Mouse (Mus musculus): ENCODE results near the gene Chrdl1.

DNA sequence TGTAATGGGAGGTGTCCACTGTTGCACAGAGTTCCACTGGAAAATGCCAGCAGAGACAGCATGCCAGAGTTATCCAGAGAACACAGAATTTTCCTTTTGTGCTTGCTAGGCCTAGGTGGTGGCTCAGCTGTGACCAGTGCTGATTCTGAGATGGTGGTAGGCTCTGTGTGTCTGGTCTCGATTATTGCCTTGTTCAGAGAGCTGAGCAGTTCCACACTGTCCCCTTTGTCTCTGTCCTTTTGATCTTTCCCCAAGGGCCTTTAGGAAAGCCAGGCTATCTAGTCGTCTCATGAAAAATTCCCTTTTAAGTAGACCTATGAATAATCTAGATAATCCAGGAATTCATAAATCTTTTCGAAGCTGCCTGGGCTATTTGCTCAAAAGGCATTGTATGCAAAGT lies 47.3 kb downstream of the Chrdl1 start:
- TF ChIP-seq MAFK (IDR thresholded peaks at IDR 0.05; ENCODE audit: insufficient replicate concordance, low read length) (no peak), CTCF (conservative IDR thresholded peaks at IDR 0.05 in 1 of 2, IDR thresholded peaks at IDR 0.05 in 1 of 2; ENCODE audit: low read depth in 2 of 2, low read length in 2 of 2) (no peak), EP300 (IDR thresholded peaks at IDR 0.05; ENCODE audit: low read length) (no peak), POLR2A (IDR thresholded peaks at IDR 0.05; ENCODE audit: low read depth, low read length) (no peak), USF1 (IDR thresholded peaks at IDR 0.05; ENCODE audit: low read depth, low read length) (no peak), TCF12 (IDR thresholded peaks at IDR 0.05; ENCODE audit: low read depth, low read length) (no peak)

All from CH12.LX (cell line).